Mouse (Mus musculus): ENCODE data around the gene Slc29a2. TPM values are rescaled to one million over a fixed set of nuclear protein-coding genes. Genes with fewer than 3 reads are reported as not detected.

The Slc29a2 gene
- polyA plus RNA-seq, 1 experiment from 2014 or later = 15.4 TPM

GRCm38 (mm10) chr19:5062446-5062845 is 38.8 kb downstream of the Slc29a2 start:
- Histone ChIP-seq H3K9me3 (no peaks in the 10 kb centered on the region), H3K4me3 (no peak overlapping the region), H3K4me2 (no peak overlapping the region), H3K27ac (replicated peaks) (no peak overlapping the region), H3K9ac (no peak overlapping the region), H3K4me1 (replicated peaks) (peaks cover 17% of the 10 kb centered on the region), H3K36me3 (no peaks in the 10 kb centered on the region), H3K27me3 (peaks cover 13% of the 10 kb centered on the region)
- 82% methylated on average over 6 of the region's 6 CpGs for WGBS
- ATAC-seq (ENCODE audit: low FRiP score, low read depth) = no peak

- Histone ChIP-seq H3K4me1 (replicated peaks) (peaks cover 21% of the 10 kb centered on the region), H3K4me2 (no peak overlapping the region), H3K36me3 (no peaks in the 10 kb centered on the region), H3K27me3 (peaks cover 13% of the 10 kb centered on the region), H3K4me3 (no peak overlapping the region), H3K27ac (replicated peaks) (no peak overlapping the region), H3K9me3 (no peaks in the 10 kb centered on the region), H3K9ac (no peak overlapping the region)
- ATAC-seq (ENCODE audit: low FRiP score, low read depth) = no peak
- WGBS = 69% methylated on average over 7 of the region's 7 CpGs
Measured at GRCm38 (mm10) chr19:5065104-5065503, 41.4 kb downstream of the Slc29a2 start.

GRCm38 (mm10) chr19:5067040-5067799 is 43.6 kb downstream of the Slc29a2 start:
- no peaks in the 10 kb centered on the region for H3K36me3 ChIP-seq
- H3K4me2 ChIP-seq = peak overlapping the region; percentile 83
- H3K4me1 ChIP-seq (replicated peaks) = peaks cover 32% of the 10 kb centered on the region
- H3K9ac ChIP-seq = peak overlapping the region; percentile 38; the same call in 1 of the 2 replicates
- 13% methylated on average over 15 of the region's 15 CpGs for WGBS
- ATAC-seq (ENCODE audit: low FRiP score, low read depth) = no peak
- peak overlapping the region; percentile 42 for H3K4me3 ChIP-seq
- no peak overlapping the region for H3K27ac ChIP-seq (replicated peaks)
- peaks cover 13% of the 10 kb centered on the region for H3K27me3 ChIP-seq
- H3K9me3 ChIP-seq = no peaks in the 10 kb centered on the region

- Histone ChIP-seq H3K4me1 (replicated peaks) (peaks cover 40% of the 10 kb centered on the region), H3K9me3 (no peaks in the 10 kb centered on the region), H3K27ac (replicated peaks) (0 out of 2 replicates have a peak within 1 kb of the TSS, but pooled peaks have one; percentile 14), H3K27me3 (peaks cover 13% of the 10 kb centered on the region), H3K4me3 (peak within 1 kb of the TSS; percentile 42), H3K4me2 (peak within 1 kb of the TSS; percentile 83), H3K36me3 (no peaks in the 10 kb centered on the region), H3K9ac (peak within 1 kb of the TSS; percentile 38)
- WGBS = under 1% methylated on average over 48 of the region's 56 CpGs
- no peak; the same call in 1 of the 2 replicates for ATAC-seq (ENCODE audit: low FRiP score, low read depth)
Measured at GRCm38 (mm10) chr19:5067867-5068569, 44.4 kb downstream of the Slc29a2 start, which contains the start of gene Cd248. Gene Cd248 (plus strand): TSS chr19:5068078.

GRCm38 (mm10) chr19:5068570-5069234 is 45.0 kb downstream of the Slc29a2 start:
- 26% methylated on average over 21 of the region's 21 CpGs for WGBS

GRCm38 (mm10) chr19:5069486-5069885 is 45.8 kb downstream of the Slc29a2 start:
- no peak overlapping the region for H3K27ac ChIP-seq (replicated peaks)
- H3K9ac ChIP-seq = no peak overlapping the region
- no peak for ATAC-seq (ENCODE audit: low FRiP score, low read depth)
- H3K36me3 ChIP-seq = no peaks in the 10 kb centered on the region
- peaks cover 41% of the 10 kb centered on the region for H3K4me1 ChIP-seq (replicated peaks)
- H3K4me2 ChIP-seq = peak overlapping the region; percentile 83
- H3K9me3 ChIP-seq = no peaks in the 10 kb centered on the region
- WGBS = 82% methylated on average over 5 of the region's 5 CpGs
- H3K27me3 ChIP-seq = peaks cover 17% of the 10 kb centered on the region
- peak overlapping the region; percentile 6; the same call in 1 of the 2 replicates for H3K4me3 ChIP-seq

More at GRCm38 (mm10) chr19:5068570-5069234, 45.0 kb downstream of the Slc29a2 start:
- Histone ChIP-seq H3K4me2 (peak overlapping the region; percentile 83), H3K9ac (peak overlapping the region; percentile 38), H3K4me1 (replicated peaks) (peaks cover 41% of the 10 kb centered on the region), H3K4me3 (peak overlapping the region; percentile 42), H3K27me3 (peaks cover 13% of the 10 kb centered on the region), H3K9me3 (no peaks in the 10 kb centered on the region), H3K36me3 (no peaks in the 10 kb centered on the region), H3K27ac (replicated peaks) (no peak overlapping the region)
- ATAC-seq (ENCODE audit: low FRiP score, low read depth) = no peak

- WGBS = 83% methylated on average over 7 of the region's 7 CpGs
- peak overlapping the region; percentile 6; the same call in 1 of the 2 replicates for H3K4me3 ChIP-seq
- peaks cover 21% of the 10 kb centered on the region for H3K27me3 ChIP-seq
Measured at GRCm38 (mm10) chr19:5069978-5070377, 46.3 kb downstream of the Slc29a2 start.

GRCm38 (mm10) chr19:5071077-5071476 is 47.4 kb downstream of the Slc29a2 start:
- ATAC-seq (ENCODE audit: low FRiP score, low read depth) = no peak
- H3K27me3 ChIP-seq = peaks cover 21% of the 10 kb centered on the region

More at GRCm38 (mm10) chr19:5069978-5070377, 46.3 kb downstream of the Slc29a2 start:
- Histone ChIP-seq H3K4me1 (replicated peaks) (peaks cover 41% of the 10 kb centered on the region), H3K27ac (replicated peaks) (no peak overlapping the region), H3K9ac (no peak overlapping the region), H3K36me3 (no peaks in the 10 kb centered on the region), H3K4me2 (peak overlapping the region; percentile 83), H3K9me3 (no peaks in the 10 kb centered on the region)
- no peak for ATAC-seq (ENCODE audit: low FRiP score, low read depth)

GRCm38 (mm10) chr19:5071545-5072369 is 48.1 kb downstream of the Slc29a2 start:
- ATAC-seq (ENCODE audit: low FRiP score, low read depth) = peak; percentile 83
- under 1% methylated on average over 39 of the region's 40 CpGs for WGBS

More at GRCm38 (mm10) chr19:5071077-5071476, 47.4 kb downstream of the Slc29a2 start:
- 9% methylated on average over 11 of the region's 11 CpGs for WGBS
- Histone ChIP-seq H3K9me3 (no peaks in the 10 kb centered on the region), H3K4me1 (replicated peaks) (peaks cover 41% of the 10 kb centered on the region), H3K4me3 (peak overlapping the region; percentile 44), H3K27ac (replicated peaks) (peak overlapping the region; percentile 47; the same call in 1 of the 2 replicates), H3K9ac (peak overlapping the region; percentile 39), H3K4me2 (peak overlapping the region; percentile 83), H3K36me3 (no peaks in the 10 kb centered on the region)

GRCm38 (mm10) chr19:5072389-5073019 is 48.8 kb downstream of the Slc29a2 start:
- ATAC-seq (ENCODE audit: low FRiP score, low read depth) = peak; percentile 5; the same call in 1 of the 2 replicates
- H3K27me3 ChIP-seq = peaks cover 13% of the 10 kb centered on the region
- H3K9me3 ChIP-seq = no peaks in the 10 kb centered on the region
- peak overlapping the region; percentile 44 for H3K4me3 ChIP-seq
- peaks cover 38% of the 10 kb centered on the region for H3K4me1 ChIP-seq (replicated peaks)
- 2% methylated on average over 20 of the region's 20 CpGs for WGBS
- H3K36me3 ChIP-seq = no peaks in the 10 kb centered on the region
- peak overlapping the region; percentile 83 for H3K4me2 ChIP-seq
- H3K27ac ChIP-seq (replicated peaks) = 0 out of 2 replicates have a peak overlapping the region, but pooled peaks have one; percentile 0
- H3K9ac ChIP-seq = peak overlapping the region; percentile 39; the same call in 1 of the 2 replicates

More at GRCm38 (mm10) chr19:5071545-5072369, 48.1 kb downstream of the Slc29a2 start:
- no peaks in the 10 kb centered on the region for H3K9me3 ChIP-seq
- no peaks in the 10 kb centered on the region for H3K36me3 ChIP-seq
- H3K27me3 ChIP-seq = peaks cover 18% of the 10 kb centered on the region
- H3K4me1 ChIP-seq (replicated peaks) = peaks cover 41% of the 10 kb centered on the region
- H3K4me3 ChIP-seq = peak overlapping the region; percentile 44
- H3K27ac ChIP-seq (replicated peaks) = peak overlapping the region; percentile 47; the same call in 1 of the 2 replicates
- H3K9ac ChIP-seq = peak overlapping the region; percentile 39
- H3K4me2 ChIP-seq = peak overlapping the region; percentile 83
